Mouse (Mus musculus): ENCODE data around the gene Deaf1.

The Deaf1 gene

GRCm38 (mm10) chr7:141327469-141328372 is at the start of gene Deaf1, which contains the start of gene Tmem80:
TSS of gene Deaf1 (minus strand) at chr7:141327690.
TSS of gene Tmem80 (plus strand) at chr7:141327739.
- peak; percentile 100 for DNase-seq

DNA sequence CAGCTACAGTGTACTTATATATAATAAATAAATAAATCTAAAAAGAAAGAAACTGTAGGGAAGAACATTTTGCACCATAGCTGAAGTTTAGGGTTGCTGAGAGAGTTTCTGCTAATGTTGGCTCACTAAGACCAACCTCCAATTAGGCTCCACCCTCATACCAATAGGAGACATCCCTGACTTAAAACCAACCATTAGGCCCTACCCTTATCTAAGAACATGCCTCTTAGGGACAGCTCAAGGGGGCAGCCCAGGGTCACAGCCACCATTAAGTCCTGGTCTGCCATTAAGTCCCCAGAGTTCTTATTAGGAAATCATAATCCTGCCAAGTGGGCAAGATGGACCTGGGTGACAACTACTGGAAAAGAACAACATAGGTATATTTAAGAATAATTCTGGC is 46.9 kb upstream of the Deaf1 start:
- no peak for DNase-seq

GRCm38 (mm10) chr7:141373611-141374010 is 46.1 kb upstream of the Deaf1 start:
- DNase-seq, result no peak

- no peak for DNase-seq
Observed at GRCm38 (mm10) chr7:141371942-141372595, 44.6 kb upstream of the Deaf1 start.

GRCm38 (mm10) chr7:141369918-141370317 is 42.4 kb upstream of the Deaf1 start:
- DNase-seq, result no peak

GRCm38 (mm10) chr7:141367358-141367757 is 39.9 kb upstream of the Deaf1 start:
- DNase-seq, result no peak

DNA sequence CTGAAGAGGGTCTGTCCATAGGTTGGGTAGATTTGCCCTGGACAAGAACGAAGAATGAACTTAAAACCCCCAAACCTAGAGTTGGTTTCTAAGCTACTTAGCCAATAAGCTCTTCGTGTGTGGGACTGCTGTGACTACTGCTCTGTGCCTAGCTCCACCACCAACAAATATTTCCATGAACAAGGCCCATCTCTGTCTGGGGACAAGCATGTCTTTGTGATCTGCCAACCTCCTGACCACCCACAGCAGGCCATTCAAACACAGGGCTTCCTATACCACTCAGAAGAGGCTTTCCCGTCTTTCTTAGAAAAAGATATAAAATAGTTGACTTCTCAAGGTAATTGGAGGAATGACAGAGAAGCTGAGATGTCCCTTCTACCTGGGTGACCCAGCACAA is 37.6 kb upstream of the Deaf1 start:
- no peak for DNase-seq

GRCm38 (mm10) chr7:141364349-141365048 is 37.0 kb upstream of the Deaf1 start:
- DNase-seq, result no peak

GRCm38 (mm10) chr7:141363752-141364125 is 36.2 kb upstream of the Deaf1 start:
- no peak for DNase-seq

DNA sequence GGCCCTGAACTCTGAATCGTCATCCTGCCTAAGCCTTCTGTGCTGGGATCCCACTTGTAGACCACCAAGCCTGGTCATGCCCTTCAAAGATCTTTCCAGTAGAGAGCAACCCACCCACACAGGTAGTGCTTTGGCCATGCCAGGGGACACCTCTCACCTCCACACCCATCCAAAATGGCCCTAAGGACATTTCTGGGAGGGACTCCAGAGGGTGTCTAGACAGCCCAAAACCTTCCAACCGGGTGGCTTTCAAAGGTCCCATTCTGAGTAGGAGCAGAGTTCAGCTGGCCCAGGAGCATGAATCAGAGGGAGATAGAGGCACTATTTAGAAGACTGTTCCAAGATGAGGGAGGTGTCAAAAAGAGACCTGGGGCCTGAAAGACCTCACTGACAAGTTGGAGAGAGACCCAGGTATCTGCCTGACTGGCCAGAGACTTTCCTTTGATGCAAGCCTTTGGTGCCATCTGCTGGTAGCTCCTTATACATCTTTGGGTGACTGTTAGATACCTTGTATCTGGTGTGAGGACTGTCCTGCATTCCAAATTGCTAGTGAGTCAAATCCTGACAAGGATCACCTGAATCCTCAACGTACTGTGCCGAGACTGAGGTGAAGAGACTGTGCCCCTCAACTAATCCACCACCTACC is 35.7 kb upstream of the Deaf1 start:
- peak; percentile 68 for DNase-seq

DNA sequence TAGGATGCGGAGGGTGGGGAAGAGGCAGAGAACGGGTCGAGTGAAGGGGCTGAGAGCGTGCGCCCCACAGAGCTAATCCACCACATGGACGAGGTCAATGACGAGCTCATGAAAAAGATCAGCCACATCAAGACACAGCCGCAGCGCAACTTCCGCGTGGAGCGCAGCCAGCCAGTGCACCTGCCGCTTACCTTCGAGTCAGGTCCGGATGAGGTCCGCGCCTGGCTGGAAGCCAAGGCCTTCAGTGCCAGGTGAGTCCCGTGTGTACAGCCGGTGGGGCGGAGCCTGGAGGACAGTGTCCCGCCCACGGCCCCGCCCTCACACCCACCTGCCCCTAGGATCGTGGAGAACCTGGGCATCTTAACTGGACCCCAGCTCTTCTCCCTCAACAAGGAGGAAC is 34.0 kb upstream of the Deaf1 start:
- no peak for DNase-seq

- no peak for DNase-seq
Observed at GRCm38 (mm10) chr7:141356971-141357370, 29.5 kb upstream of the Deaf1 start.

DNA sequence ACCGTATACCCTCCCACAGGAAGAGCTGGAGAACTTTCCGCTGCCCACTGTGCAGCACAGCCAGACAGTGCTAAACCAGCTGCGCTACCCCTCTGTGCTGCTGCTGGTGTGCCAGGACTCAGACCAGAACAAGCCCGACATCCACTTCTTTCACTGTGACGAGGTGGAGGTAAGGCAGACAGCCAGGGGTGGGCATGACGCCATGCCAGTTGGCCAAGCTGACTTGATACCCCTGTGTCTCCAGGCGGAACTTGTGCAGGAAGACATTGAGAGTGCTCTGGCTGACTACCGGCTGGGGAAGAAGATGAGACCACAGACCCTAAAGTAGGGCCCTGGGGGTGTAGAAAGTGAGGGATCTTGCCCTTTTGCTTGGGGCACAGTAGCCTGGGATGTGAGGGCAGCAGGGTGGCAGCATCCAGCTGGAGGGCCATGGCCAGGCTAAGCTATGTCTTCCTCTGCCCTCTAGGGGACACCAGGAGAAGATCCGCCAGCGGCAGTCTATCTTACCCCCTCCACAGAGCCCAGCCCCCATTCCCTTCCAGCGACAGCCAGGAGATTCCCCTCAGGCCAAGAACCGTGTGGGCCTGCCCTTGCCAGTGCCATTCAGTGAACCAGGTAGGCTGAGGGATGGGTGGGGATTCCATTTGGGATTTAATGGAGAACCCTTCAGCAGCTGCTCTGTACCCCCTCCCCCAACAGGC is 28.3 kb upstream of the Deaf1 start:
- DNase-seq, result no peak

DNA sequence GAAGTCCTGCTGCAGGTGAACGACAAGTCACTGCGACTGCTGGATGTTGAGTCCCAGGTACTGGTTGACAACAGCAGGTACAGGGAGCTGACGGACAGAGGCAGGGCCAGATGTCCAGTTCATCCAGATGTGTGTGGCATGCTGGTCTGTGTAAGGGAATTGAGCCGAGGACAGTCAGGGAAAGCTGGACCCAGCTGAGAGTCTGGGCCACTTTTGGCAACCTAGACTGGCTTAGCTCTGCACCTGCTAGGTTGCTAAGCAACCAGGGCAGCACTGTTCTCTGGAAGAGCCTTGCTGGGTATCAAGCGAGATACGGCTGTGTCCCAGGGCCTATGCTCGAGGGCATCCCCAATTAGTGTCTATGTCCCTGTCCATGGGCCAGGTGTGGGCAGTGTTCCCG is 27.6 kb upstream of the Deaf1 start:
- no peak for DNase-seq

DNA sequence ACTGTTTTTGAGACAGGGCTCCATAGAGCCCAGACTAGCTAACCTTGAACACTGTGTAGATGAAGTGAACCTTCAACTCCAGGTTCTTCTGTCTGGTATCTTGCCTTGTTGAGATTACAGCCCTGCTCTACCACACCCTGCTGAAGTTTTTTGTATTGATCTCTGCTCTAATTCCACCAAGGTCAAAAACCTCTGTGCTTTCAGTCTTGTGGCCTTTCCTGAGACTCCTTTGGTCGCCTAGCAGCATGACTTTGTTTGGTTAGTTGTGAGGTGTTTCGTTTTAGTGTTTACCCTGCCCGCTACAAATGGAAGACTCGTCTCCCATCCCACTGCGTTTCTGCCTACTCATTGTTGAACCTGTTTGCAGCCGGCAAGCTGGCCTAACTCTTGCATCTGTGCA is 23.6 kb upstream of the Deaf1 start:
- no peak for DNase-seq

- no peak for DNase-seq
Observed at GRCm38 (mm10) chr7:141344787-141345186, 17.3 kb upstream of the Deaf1 start.

GRCm38 (mm10) chr7:141343696-141344095 is 16.2 kb upstream of the Deaf1 start:
- no peak for DNase-seq

DNA sequence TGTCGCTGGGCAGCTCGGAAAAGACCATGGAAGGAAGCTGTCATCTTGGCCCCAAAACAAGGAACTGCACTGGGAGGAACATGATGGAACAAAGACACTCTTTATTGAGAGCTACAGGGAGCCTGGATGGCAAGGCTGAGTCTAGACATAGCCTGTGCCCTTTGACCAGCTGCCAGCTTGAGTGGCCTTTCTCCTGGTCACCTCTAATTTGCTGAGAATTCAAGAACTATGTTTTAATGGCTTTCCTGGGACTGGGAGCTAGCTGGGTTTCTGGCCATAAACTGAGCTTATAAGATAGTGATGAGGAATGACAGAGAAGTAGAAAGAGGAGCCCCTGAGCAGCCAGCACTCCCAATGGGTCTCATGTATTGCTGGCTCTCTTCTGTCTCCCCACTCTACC is 15.7 kb upstream of the Deaf1 start:
- DNase-seq, result no peak

- DNase-seq, result no peak
Observed at GRCm38 (mm10) chr7:141341689-141342226, 14.3 kb upstream of the Deaf1 start.

DNA sequence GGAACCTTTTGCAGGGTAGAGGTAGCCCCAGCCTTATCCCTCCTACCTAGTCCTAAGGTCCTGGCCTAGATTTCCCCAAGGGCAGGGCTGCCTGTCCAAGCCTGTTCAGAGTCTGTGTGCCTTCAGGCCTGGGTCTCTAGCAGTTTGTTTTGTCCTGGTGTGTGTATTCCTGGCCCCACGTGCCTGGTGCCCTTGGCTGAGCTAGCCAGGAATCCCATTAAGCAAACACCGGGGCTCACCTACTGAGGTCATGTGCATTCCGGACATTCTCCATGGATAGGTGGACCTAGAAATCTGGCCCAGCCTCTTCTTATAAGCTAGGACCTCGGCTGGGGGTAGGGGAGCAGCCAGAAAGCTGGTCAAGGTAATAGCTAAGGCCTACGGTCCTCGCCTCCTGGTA is 13.0 kb upstream of the Deaf1 start:
- no peak for DNase-seq

- DNase-seq, result no peak
Observed at GRCm38 (mm10) chr7:141340023-141340422, 12.5 kb upstream of the Deaf1 start.

- DNase-seq, result no peak
Observed at GRCm38 (mm10) chr7:141339215-141339920, 11.9 kb upstream of the Deaf1 start.

Measured in right cerebral cortex, postnatal 14 days (tissue).